Mouse (Mus musculus) hindbrain, embryonic 16.5 days (tissue): ENCODE measurements around the gene Zbtb1. TPM values are rescaled to one million over a fixed set of nuclear protein-coding genes. Genes with fewer than 3 reads are reported as not detected.

Source experiments
- ATAC-seq: fragments of 200-750 bp; cut with Nextera tagmentation; 2 replicates; pipeline ENCODE4 v1.8.0; 2017; ENCODE audit warnings: moderate TSS enrichment, moderate library complexity
- H3K27ac ChIP-seq: fragments of 300-500 bp; sonication (generic); 2 replicates; pipeline ENCODE4 v1.5.1; 2014; ENCODE audit warnings: low read depth, mild to moderate bottlenecking, control low read depth, low read length, moderate library complexity
- H3K27me3 ChIP-seq: fragments of 300-500 bp; sonication (generic); replicated peaks from 2 replicates; pipeline ENCODE4 v1.6.1; 2014; ENCODE audit warnings: low read length; ENCODE audit not compliant: control insufficient read depth, insufficient read depth
- H3K36me3 ChIP-seq: fragments of 300-500 bp; sonication (generic); 2 replicates; pipeline ENCODE4 v1.6.1; 2014; ENCODE audit warnings: mild to moderate bottlenecking, low read length, moderate library complexity, mixed read lengths; ENCODE audit not compliant: control insufficient read depth, insufficient read depth
- H3K4me1 ChIP-seq: fragments of 300-500 bp; sonication (generic); 2 replicates; pipeline ENCODE4 v1.6.1; 2014; ENCODE audit warnings: low read depth, low read length; ENCODE audit not compliant: control insufficient read depth, insufficient read depth
- H3K4me2 ChIP-seq: fragments of 300-500 bp; sonication (generic); 2 replicates; pipeline ENCODE4 v1.6.1; 2014; ENCODE audit warnings: mild to moderate bottlenecking, low read length, control low read depth, moderate library complexity
- H3K4me3 ChIP-seq: fragments of 300-500 bp; sonication (generic); 2 replicates; pipeline ENCODE4 v1.5.1; 2014; ENCODE audit warnings: mild to moderate bottlenecking, low read length, control low read depth, moderate library complexity
- H3K9ac ChIP-seq: fragments of 300-500 bp; sonication (generic); 2 replicates; pipeline ENCODE4 v1.6.1; 2014; ENCODE audit warnings: low read depth, mild to moderate bottlenecking, control low read depth, low read length, moderate library complexity
- H3K9me3 ChIP-seq: fragments of 300-500 bp; sonication (generic); 2 replicates; pipeline ENCODE4 v1.6.1; 2014; ENCODE audit warnings: mild to moderate bottlenecking, low read length, moderate library complexity; ENCODE audit not compliant: control insufficient read depth
- WGBS: fragments of 180-500 bp; shearing (Covaris S2); extraction: QIAGEN DNeasy Blood & Tissue Kit; methylation state at CpG from one replicate; pipeline ENCODE4 v1.1.7; 2014; 5-methylcytosine and 5-hydroxymethylcytosine counted together
- polyA plus RNA-seq: library from polyadenylated mRNA; unstranded; fragments of >200 nt; fragmentation: Nextera tagmentation; extraction: Ambion mirVana; gene quantifications from 2 replicates; pipeline ENCODE4 v1.2.1, GENCODE M21; 2015

Gene Zbtb1
- polyA plus RNA-seq = 3.2 and 3.5 TPM in 2 replicates

- Histone ChIP-seq H3K4me1 (peaks cover 27% of the 10 kb centered on the region), H3K27ac (peak within 1 kb of the TSS; percentile 99), H3K27me3 (no peaks in the 10 kb centered on the region), H3K4me2 (peak within 1 kb of the TSS; percentile 88), H3K36me3 (no peaks in the 10 kb centered on the region), H3K9ac (peak within 1 kb of the TSS; percentile 100), H3K4me3 (peak within 1 kb of the TSS; percentile 97), H3K9me3 (no peaks in the 10 kb centered on the region)
- WGBS = under 1% methylated on average over 84 of the region's 99 CpGs
- peak; percentile 52 for ATAC-seq
Observed at GRCm38 (mm10) chr12:76369978-76370830, at the start of gene Zbtb1. TSS of gene Zbtb1 (plus strand) at chr12:76370266.

- H3K9ac ChIP-seq = peak within 1 kb of the TSS; percentile 82
- H3K27ac ChIP-seq = peak within 1 kb of the TSS; percentile 72
- 0 out of 2 replicates have a peak, but pooled peaks cover 6% of the 10 kb centered on the region for H3K36me3 ChIP-seq
- peak within 1 kb of the TSS; percentile 59 for H3K4me3 ChIP-seq
- no peaks in the 10 kb centered on the region for H3K9me3 ChIP-seq
- H3K4me2 ChIP-seq = peak within 1 kb of the TSS; percentile 86
- WGBS = under 1% methylated on average over 42 of the region's 53 CpGs
- no peaks in the 10 kb centered on the region for H3K27me3 ChIP-seq
- H3K4me1 ChIP-seq = no peaks in the 10 kb centered on the region; the same call in 1 of the 2 replicates
- peak; percentile 99 for ATAC-seq
Observed at GRCm38 (mm10) chr12:76324679-76325431, 45.2 kb upstream of the Zbtb1 start, which contains the start of gene Akap5. TSS of gene Akap5 (plus strand) at chr12:76324891.

GRCm38 (mm10) chr12:76326437-76327220 is 43.4 kb upstream of the Zbtb1 start:
- Histone ChIP-seq H3K4me2 (no peak overlapping the region), H3K27ac (no peak overlapping the region), H3K4me3 (no peak overlapping the region), H3K9me3 (no peaks in the 10 kb centered on the region), H3K4me1 (no peaks in the 10 kb centered on the region; the same call in 1 of the 2 replicates), H3K27me3 (no peaks in the 10 kb centered on the region), H3K9ac (no peak overlapping the region), H3K36me3 (peaks cover 5% of the 10 kb centered on the region)
- no peak for ATAC-seq
- 87% methylated on average over 23 of the region's 23 CpGs for WGBS

- Histone ChIP-seq H3K27ac (no peak overlapping the region), H3K36me3 (peaks cover 5% of the 10 kb centered on the region), H3K4me2 (no peak overlapping the region), H3K27me3 (no peaks in the 10 kb centered on the region), H3K9me3 (no peaks in the 10 kb centered on the region), H3K4me1 (no peaks in the 10 kb centered on the region; the same call in 1 of the 2 replicates), H3K4me3 (no peak overlapping the region), H3K9ac (no peak overlapping the region)
- 91% methylated on average over 6 of the region's 6 CpGs for WGBS
- no peak for ATAC-seq
Observed at GRCm38 (mm10) chr12:76328567-76329354, 41.3 kb upstream of the Zbtb1 start.

- Histone ChIP-seq H3K9ac (no peak overlapping the region), H3K9me3 (no peaks in the 10 kb centered on the region), H3K4me2 (no peak overlapping the region), H3K27ac (no peak overlapping the region), H3K27me3 (no peaks in the 10 kb centered on the region), H3K4me3 (no peak overlapping the region), H3K4me1 (no peaks in the 10 kb centered on the region), H3K36me3 (peaks cover 2% of the 10 kb centered on the region)
- no peak for ATAC-seq
- 92% methylated on average over 5 of the region's 5 CpGs for WGBS
Observed at GRCm38 (mm10) chr12:76333688-76334087, 36.4 kb upstream of the Zbtb1 start.

GRCm38 (mm10) chr12:76335641-76336040 is 34.4 kb upstream of the Zbtb1 start:
- no peak overlapping the region for H3K4me3 ChIP-seq
- ATAC-seq = no peak
- H3K9ac ChIP-seq = no peak overlapping the region
- no peak overlapping the region for H3K4me2 ChIP-seq
- no peak overlapping the region for H3K27ac ChIP-seq
- no peaks in the 10 kb centered on the region for H3K4me1 ChIP-seq
- no peaks in the 10 kb centered on the region for H3K9me3 ChIP-seq
- 91% methylated on average over 5 of the region's 5 CpGs for WGBS
- no peaks in the 10 kb centered on the region; the same call in 1 of the 2 replicates for H3K36me3 ChIP-seq
- no peaks in the 10 kb centered on the region for H3K27me3 ChIP-seq

GRCm38 (mm10) chr12:76336111-76336965 is 33.7 kb upstream of the Zbtb1 start:
- ATAC-seq = no peak
- no peaks in the 10 kb centered on the region for H3K9me3 ChIP-seq
- no peak overlapping the region for H3K9ac ChIP-seq
- H3K36me3 ChIP-seq = no peaks in the 10 kb centered on the region
- no peaks in the 10 kb centered on the region for H3K27me3 ChIP-seq
- no peaks in the 10 kb centered on the region for H3K4me1 ChIP-seq
- no peak overlapping the region for H3K27ac ChIP-seq
- H3K4me3 ChIP-seq = no peak overlapping the region
- H3K4me2 ChIP-seq = no peak overlapping the region
- WGBS = 84% methylated on average over 17 of the region's 17 CpGs
